Mouse (Mus musculus) embryo, embryonic 11 days (tissue): Measurements from ENCODE around the gene Phf13.
"Not testable (repeated sequence)": the region's sequence is repeated elsewhere in the genome, so short reads cannot be mapped to it uniquely, and the experiment has no call there.

Source experiments
- DNase-seq: peaks from one replicate; pipeline ENCODE4 v3.0.0-alpha.2; 2015

Phf13 gene

GRCm38 (mm10) chr4:151996173-151996950 is at the start of gene Phf13:
TSS of gene Phf13 (minus strand) at chr4:151996258.
- DNase-seq = peak; percentile 100

- DNase-seq = no peak
Observed at GRCm38 (mm10) chr4:152044609-152045008, 48.6 kb upstream of the Phf13 start.

GRCm38 (mm10) chr4:152043171-152043570 is 47.1 kb upstream of the Phf13 start:
- no peak for DNase-seq

DNA sequence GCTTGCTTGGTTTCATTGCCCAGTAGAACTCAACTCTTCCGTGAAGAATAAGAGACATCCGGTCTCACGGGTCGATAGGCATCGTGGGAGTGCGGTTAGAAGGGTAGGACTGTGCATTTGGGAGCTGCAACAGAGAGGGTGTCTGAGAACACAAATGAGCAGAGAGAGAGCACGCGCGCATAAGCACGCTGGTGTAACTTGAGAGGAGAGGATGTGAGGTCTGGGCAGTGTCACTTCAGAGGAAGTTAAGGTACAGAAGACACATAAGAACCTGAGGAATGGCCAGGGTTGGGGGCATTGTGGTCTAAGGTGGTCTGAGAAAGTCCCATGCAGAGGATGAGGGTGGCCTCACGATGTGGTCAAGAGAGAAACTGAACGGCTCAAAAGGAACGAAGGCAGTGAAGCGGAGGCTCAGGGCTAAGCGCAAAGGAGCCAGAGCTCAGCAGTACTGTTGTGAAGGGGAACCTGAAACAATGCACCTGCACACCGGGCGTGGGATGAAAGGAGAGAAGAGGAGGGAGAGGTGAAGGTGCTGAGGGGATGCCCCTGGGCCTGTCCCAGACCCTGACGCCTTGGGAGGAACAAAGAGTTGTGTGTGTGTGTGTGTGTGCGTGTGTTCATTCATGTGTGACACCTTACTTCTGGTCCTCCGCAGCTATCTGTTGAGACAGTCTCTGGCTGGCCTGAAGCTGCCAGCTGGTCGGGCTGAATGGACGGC is 46.0 kb upstream of the Phf13 start:
- no peak for DNase-seq

- DNase-seq = peak; percentile 17
Observed at GRCm38 (mm10) chr4:152039831-152040310, 43.8 kb upstream of the Phf13 start.

- DNase-seq = peak; percentile 95
Observed at GRCm38 (mm10) chr4:152038985-152039830, 43.1 kb upstream of the Phf13 start, which contains the start of gene Nol9. TSS of gene Nol9 (plus strand) at chr4:152039321.

GRCm38 (mm10) chr4:152038225-152038984 is 42.3 kb upstream of the Phf13 start, which contains the start of gene Tas1r1:
TSS of gene Tas1r1 (minus strand) at chr4:152038568.
- no peak for DNase-seq

DNA sequence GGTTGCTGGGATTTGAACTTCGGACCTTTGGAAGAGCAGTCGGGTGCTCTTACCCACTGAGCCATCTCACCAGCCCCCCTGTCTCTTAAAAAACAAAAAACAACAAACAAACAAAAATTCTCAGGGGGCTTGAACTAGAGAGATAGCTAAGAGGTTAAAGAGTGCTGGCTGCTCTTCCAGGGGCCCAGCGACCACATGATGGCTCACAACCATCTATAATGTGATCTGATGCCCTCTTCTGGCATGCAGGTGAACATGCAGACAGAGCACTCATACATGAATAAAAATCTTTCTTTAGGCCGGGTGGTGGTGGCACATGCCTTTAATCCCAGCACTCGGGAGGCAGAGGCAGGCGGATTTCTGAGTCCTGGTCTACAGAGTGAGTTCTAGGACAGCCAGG is 40.4 kb upstream of the Phf13 start:
- DNase-seq = not testable (repeated sequence)

GRCm38 (mm10) chr4:152032922-152033321 is 36.9 kb upstream of the Phf13 start:
- DNase-seq = no peak

- DNase-seq = peak; percentile 14
Observed at GRCm38 (mm10) chr4:152029997-152030396, 33.9 kb upstream of the Phf13 start.

- DNase-seq = peak; percentile 2
Observed at GRCm38 (mm10) chr4:152029087-152029486, 33.0 kb upstream of the Phf13 start.

- DNase-seq = no peak
Observed at GRCm38 (mm10) chr4:152028456-152028855, 32.4 kb upstream of the Phf13 start.

DNA sequence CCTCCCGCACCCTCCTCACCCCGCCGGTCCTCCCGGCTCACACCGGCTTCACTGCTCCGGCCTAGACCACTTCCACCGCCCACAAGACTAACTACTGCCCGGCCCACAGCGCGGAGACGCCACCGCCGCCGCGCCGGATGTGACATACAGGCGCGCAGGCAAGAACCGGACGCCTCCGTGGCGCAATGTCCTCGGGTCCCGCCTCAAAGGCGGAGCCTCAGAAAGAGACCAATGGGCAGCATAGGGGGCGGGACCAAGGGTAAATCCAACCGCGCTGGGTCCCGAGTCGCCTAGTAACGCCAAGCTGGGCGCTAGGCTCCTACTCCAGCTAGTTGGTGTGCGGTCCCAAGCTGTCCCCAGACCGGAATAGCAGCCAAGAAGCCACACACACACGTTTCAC is 31.5 kb upstream of the Phf13 start, which contains the start of gene Zbtb48:
Gene Zbtb48, minus strand, starts transcription at position 148 of the 400 bp plus-strand sequence.
- DNase-seq = peak; percentile 100

DNA sequence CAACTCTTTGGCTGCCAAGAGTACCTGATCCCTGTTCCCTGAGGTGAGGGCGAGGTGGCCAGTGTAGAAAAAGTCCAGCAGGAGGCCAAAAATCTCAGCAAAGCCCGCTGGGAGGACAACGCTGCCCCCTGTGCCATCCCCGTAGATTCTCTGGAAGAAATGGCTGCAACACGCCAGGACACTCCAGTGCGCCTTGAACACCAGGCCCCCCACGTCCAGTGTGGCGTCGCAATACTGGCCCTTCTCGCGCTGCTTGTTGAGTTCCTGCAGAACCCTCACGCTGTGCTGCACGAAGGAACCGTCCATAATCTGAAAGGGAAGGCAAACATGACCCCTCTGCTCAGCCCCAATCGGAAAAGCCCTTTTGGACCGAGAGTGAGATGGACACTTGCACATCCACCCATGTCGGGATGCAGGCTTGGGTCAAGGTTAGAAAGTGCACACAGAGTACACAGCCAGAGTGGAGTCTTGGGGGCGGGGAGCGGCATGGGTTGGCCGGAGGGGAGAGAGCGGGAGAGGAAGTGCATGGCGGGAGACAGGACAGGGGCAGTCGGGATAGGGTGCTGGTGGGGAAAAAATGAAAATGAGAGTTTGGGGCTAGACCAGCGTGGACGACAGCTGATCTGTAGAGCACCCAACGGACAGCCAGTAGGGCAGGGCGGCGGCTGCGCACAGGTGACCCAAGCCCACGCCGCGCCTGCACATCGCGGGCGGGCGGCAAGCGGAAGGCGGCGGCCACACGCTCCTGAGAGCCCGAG is 30.9 kb upstream of the Phf13 start:
- DNase-seq = peak; percentile 39

GRCm38 (mm10) chr4:152024525-152024924 is 28.5 kb upstream of the Phf13 start:
- DNase-seq = no peak

- DNase-seq = no peak
Observed at GRCm38 (mm10) chr4:152022506-152022905, 26.4 kb upstream of the Phf13 start.

DNA sequence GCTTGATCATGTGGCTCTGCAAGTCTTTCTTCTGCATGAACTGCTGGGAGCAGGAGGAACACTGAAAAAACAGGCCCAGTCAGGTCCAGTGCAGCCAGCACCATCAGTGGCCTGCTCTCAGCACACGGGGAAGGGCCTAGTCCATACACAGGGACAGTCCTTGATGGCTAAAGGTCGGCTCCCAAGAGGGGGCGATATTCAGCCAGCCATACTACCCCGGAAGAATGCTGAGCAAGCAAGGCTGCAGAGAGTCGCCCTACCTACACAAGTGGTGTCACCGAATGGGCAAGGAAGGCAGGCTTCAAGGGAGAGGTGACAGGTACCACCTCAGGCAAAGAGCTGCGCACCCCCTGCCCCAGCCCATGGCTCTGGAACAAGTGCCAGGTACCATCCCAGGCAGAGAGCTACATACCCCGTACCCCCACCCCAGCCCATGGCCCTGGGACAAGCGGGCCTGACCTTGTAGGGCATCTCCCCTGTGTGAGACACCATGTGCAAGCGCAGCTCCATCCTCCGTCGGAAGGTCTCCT is 25.6 kb upstream of the Phf13 start:
- DNase-seq = no peak

- no peak for DNase-seq
Observed at GRCm38 (mm10) chr4:152020024-152020423, 24.0 kb upstream of the Phf13 start.

DNA sequence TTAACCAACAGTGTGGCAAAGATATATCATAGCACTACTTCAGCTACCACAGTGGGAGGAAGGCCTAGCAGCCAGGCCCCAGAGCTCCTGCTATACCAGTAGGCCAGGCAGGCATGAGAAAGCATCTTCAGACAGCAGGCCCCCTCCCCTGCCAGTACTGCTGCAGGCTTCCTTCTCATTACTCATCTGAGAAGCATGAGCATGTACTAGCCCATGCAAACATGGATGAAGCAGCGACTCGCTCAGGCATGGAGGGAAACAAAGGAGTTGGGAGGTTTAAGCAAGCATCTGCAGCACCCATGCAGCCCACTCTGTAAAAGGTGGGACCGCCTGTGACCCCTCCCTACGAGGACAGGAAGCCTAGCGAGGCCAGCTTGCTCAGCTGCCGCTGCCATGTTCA is 23.0 kb upstream of the Phf13 start:
- no peak for DNase-seq

- DNase-seq = no peak
Observed at GRCm38 (mm10) chr4:152013036-152013813, 17.2 kb upstream of the Phf13 start.
